Mouse (Mus musculus) lung, embryonic 16.5 days (tissue): ENCODE measurements around the gene Pecam1. TPM values are rescaled to one million over a fixed set of nuclear protein-coding genes. Genes with fewer than 3 reads are reported as not detected.
"Not testable (repeated sequence)": the region's sequence is repeated elsewhere in the genome, so short reads cannot be mapped to it uniquely, and the experiment has no call there.

Experiments
- ATAC-seq: fragments of 200-750 bp; cut with Nextera tagmentation; 2 replicates; pipeline ENCODE4 v1.8.0; 2017; ENCODE audit warnings: low read depth, mild to moderate bottlenecking, moderate library complexity
- H3K27ac ChIP-seq: fragments of 300-500 bp; sonication (generic); 2 replicates; pipeline ENCODE4 v1.5.1; 2014; ENCODE audit warnings: mild to moderate bottlenecking, control low read depth, low read length
- H3K27me3 ChIP-seq: fragments of 300-500 bp; sonication (generic); 2 replicates; pipeline ENCODE4 v1.6.1; 2014; ENCODE audit warnings: low read depth, low read length, mixed read lengths; ENCODE audit not compliant: control insufficient read depth, insufficient read depth
- H3K36me3 ChIP-seq: fragments of 300-500 bp; sonication (generic); 2 replicates; pipeline ENCODE4 v1.6.1; 2014; ENCODE audit warnings: low read length; ENCODE audit not compliant: control insufficient read depth, insufficient read depth
- H3K4me1 ChIP-seq: fragments of 300-500 bp; sonication (generic); replicated peaks from 2 replicates; pipeline ENCODE4 v1.6.1; 2014; ENCODE audit warnings: low read length, mixed read lengths; ENCODE audit not compliant: control insufficient read depth, insufficient read depth
- H3K4me2 ChIP-seq: fragments of 300-500 bp; sonication (generic); 2 replicates; pipeline ENCODE4 v1.6.1; 2014; ENCODE audit warnings: low read depth, low read length, control low read depth
- H3K4me3 ChIP-seq: fragments of 300-500 bp; sonication (generic); 2 replicates; pipeline ENCODE4 v1.5.1; 2014; ENCODE audit warnings: mild to moderate bottlenecking, low read length, control low read depth
- H3K9ac ChIP-seq: fragments of 300-500 bp; sonication (generic); 2 replicates; pipeline ENCODE4 v1.6.1; 2014; ENCODE audit warnings: low read length, control low read depth
- H3K9me3 ChIP-seq: fragments of 300-500 bp; sonication (generic); 2 replicates; pipeline ENCODE4 v1.6.1; 2016; ENCODE audit warnings: low read length; ENCODE audit not compliant: control insufficient read depth
- WGBS: fragments of 180-500 bp; shearing (Covaris S2); extraction: QIAGEN DNeasy Blood & Tissue Kit; methylation state at CpG from one replicate; pipeline ENCODE4 v1.1.7; 2014; 5-methylcytosine and 5-hydroxymethylcytosine counted together
- polyA plus RNA-seq: library from polyadenylated mRNA; unstranded; fragments of >200 nt; fragmentation: Nextera tagmentation; extraction: Ambion mirVana; gene quantifications from 2 replicates; pipeline ENCODE4 v1.2.1, GENCODE M21; 2015

Gene Pecam1
- polyA plus RNA-seq, 1 experiment from 2014 or later = 151 TPM

DNA sequence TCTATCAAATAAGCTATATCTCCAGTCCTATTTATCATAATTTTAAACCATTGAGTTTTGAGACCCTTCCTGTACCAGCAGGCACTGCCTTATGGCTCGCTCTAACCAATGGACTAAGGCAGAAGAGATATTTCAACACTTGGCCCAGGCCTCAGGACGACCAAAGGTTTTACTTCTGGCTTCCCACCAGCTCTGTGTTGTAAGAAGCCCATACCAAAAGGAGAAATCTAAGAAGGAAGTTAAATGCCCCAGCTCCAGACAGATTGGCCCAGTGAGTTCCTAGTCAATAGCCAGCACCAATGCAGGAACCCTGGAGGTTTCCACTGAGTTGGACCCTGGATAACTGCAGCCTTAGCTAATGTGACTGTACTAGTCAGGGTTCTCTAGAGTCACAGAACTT, 126.8 kb downstream of the Pecam1 start:
- 68% methylated on average over 2 of the region's 2 CpGs for WGBS
- Histone ChIP-seq H3K27me3 (no peaks in the 10 kb centered on the region), H3K36me3 (no peaks in the 10 kb centered on the region), H3K4me1 (no peaks in the 10 kb centered on the region), H3K9me3 (no peaks in the 10 kb centered on the region), H3K9ac (no peak overlapping the region), H3K4me3 (no peak overlapping the region), H3K4me2 (no peak overlapping the region), H3K27ac (no peak overlapping the region)
- ATAC-seq = no peak

DNA sequence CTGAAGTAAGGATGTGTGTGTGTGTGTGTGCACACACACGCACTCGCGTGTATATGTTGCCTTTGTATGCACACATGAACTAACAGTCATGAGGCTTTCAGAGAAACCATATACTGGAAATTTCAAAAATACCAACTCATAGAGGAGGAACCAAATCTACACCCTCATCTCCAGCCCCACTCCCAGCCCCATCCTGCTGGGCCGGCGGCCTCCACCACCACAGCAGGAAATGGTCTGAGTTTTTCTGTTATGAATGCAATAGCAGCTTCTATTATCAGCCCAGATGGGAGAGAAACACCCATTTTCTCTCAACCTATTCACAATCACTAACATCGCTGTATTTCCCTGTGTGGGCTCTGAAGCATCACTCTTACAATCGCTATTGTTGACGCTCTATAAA, 128.4 kb downstream of the Pecam1 start:
- Histone ChIP-seq H3K36me3 (no peaks in the 10 kb centered on the region), H3K9me3 (no peaks in the 10 kb centered on the region), H3K4me3 (no peak overlapping the region), H3K27ac (no peak overlapping the region), H3K9ac (no peak overlapping the region), H3K4me1 (no peaks in the 10 kb centered on the region), H3K4me2 (no peak overlapping the region), H3K27me3 (no peaks in the 10 kb centered on the region)
- no peak for ATAC-seq
- WGBS = 69% methylated on average over 8 of the region's 8 CpGs

DNA sequence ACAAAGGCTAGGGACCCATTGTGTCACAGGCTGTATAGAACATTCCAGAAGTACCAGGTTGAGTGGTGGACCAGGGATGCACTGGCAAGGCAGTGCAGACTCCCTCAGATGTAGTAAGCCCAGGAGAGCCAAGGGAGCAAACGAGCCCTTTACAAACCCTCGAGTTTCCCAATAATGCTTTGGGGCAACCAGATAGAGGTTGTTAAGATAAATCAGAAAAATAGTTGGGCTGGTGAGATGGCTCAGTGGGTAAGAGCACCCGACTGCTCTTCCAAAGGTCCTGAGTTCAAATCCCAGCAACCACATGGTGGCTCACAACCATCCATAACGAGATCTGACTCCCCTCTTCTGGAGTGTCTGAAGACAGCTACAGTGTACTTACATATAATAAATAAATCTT, 131.7 kb downstream of the Pecam1 start:
- WGBS = 82% methylated on average over 3 of the region's 4 CpGs
- ATAC-seq, H3K4me1 ChIP-seq, H3K9me3 ChIP-seq, H3K36me3 ChIP-seq, H3K27me3 ChIP-seq, H3K9ac ChIP-seq, H3K4me3 ChIP-seq, H3K27ac ChIP-seq, H3K4me2 ChIP-seq: not testable (repeated sequence)

DNA sequence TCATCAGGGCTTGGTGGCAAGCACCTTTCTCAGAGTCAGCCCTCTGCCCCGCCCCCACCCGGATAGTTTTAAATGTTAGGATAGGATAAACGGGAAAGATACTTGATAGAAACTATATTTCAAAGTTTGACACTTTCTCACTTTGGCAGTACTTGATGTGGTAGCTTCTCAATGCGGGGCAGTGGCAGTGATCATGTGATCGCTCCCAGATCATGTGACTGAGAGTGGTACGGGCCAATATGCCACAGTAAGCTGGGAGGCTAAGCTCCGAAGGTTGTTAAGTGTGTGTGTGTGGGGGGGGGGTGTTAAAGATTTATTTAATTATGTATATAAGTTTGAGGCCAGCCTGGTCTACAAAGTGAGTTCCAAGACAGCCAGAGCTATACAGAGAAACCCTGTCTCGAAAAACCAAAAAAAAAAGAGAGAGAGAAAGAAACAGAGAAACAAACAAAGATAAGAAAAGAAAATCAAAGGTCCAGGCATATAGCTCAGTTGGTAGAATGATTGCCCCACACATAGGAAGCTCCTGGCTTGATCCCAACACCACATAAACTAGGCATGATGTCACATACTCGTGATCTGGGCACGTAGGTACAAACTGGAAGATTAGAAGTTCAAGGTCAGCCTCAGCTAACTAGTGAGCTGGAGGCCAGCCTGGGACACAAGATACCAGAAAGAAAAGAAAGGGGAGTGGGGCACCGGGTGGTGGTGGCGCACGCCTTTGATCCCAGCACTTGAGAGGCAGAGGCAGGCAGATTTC, 132.4 kb downstream of the Pecam1 start:
- H3K9me3 ChIP-seq = no peaks in the 10 kb centered on the region
- no peak overlapping the region for H3K9ac ChIP-seq
- H3K36me3 ChIP-seq = no peaks in the 10 kb centered on the region
- H3K27ac ChIP-seq = no peak overlapping the region
- no peak overlapping the region for H3K4me3 ChIP-seq
- 65% methylated on average over 13 of the region's 13 CpGs for WGBS
- H3K4me1 ChIP-seq = peaks cover 7% of the 10 kb centered on the region; the same call in 1 of the 2 replicates
- no peaks in the 10 kb centered on the region for H3K27me3 ChIP-seq
- no peak overlapping the region for H3K4me2 ChIP-seq
- ATAC-seq = no peak

DNA sequence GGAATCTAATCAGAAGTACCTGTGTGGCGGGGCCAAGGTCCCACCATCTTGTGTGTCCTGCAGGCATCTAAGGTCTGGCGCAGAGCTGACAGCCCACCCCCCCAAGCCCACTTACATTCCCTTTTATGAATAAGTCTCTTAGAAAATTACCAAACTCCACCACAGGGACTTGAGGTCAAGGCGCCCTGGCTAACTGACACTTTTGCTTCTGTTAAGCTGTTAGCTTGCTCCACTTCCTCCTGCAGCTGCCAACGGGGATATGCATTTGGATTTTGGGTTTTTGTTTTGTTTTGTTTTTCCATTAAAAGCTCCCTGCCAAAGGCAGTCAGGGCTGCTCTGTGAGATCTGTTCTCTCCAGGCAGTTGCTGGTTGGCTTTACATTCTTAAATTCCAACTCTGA, 134.9 kb downstream of the Pecam1 start:
- Histone ChIP-seq H3K4me1 (peaks cover 15% of the 10 kb centered on the region), H3K4me3 (no peak overlapping the region), H3K9me3 (no peaks in the 10 kb centered on the region), H3K27me3 (no peaks in the 10 kb centered on the region), H3K36me3 (no peaks in the 10 kb centered on the region), H3K27ac (no peak overlapping the region), H3K4me2 (no peak overlapping the region), H3K9ac (no peak overlapping the region)
- WGBS = 69% methylated on average over 4 of the region's 4 CpGs
- no peak for ATAC-seq

DNA sequence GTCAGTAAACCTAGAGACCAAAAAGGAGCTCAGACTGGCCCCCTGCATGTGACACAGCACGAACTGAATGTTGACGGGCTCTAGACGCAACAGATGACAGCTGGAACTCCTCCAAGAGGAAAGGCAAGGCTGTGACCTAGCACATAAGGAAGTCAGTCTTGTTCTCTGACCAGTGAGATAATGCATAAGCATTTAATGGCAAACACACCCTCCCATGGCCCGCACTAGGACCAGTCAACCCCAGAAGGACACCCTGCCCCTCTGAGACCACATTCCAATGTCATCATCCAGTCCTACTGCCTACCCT, 136.1 kb downstream of the Pecam1 start:
- Histone ChIP-seq H3K9ac (no peak overlapping the region), H3K27me3 (no peaks in the 10 kb centered on the region), H3K9me3 (no peaks in the 10 kb centered on the region), H3K4me1 (peaks cover 15% of the 10 kb centered on the region), H3K27ac (no peak overlapping the region), H3K4me3 (no peak overlapping the region), H3K36me3 (no peaks in the 10 kb centered on the region), H3K4me2 (no peak overlapping the region)
- no peak for ATAC-seq
- 40% methylated on average over 4 of the region's 4 CpGs for WGBS

DNA sequence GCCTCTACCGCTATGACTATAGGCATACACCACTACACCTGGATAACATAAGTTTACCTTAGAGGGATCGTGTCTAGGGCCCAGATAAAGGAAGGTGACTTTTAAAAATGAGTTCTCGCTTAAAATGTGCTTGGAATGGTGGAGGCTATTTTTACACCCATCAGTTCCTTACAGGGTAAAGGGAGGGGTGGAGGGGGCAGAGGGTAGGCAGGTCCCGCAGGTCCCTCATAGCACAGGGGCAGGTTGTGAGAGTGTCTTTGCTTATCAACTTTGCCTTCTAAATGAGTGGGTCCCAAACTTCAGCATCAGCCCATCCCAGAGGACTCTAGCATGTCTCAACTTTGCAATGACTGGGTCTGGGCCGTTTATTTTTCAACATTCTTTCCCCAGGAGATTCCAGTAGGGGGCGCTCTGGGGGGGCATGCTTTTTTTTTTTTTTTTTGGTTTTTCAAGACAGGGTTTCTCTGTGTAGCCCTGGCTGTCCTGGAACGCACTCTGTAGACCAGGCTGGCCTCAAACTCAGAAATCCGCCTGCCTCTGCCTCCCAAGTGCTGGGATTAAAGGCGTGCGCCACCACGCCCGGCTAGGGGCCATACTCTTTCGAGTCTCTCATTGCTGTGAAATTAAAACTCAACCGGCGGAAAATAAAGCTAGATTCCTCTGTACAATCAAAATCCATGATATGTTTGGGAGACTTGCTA, 136.6 kb downstream of the Pecam1 start:
- Histone ChIP-seq H3K4me2 (peak overlapping the region; percentile 54), H3K27ac (peak overlapping the region; percentile 82), H3K27me3 (no peaks in the 10 kb centered on the region), H3K4me3 (peak overlapping the region; percentile 100), H3K4me1 (peaks cover 15% of the 10 kb centered on the region), H3K9ac (peak overlapping the region; percentile 60), H3K36me3 (no peaks in the 10 kb centered on the region), H3K9me3 (no peaks in the 10 kb centered on the region)
- WGBS = 55% methylated on average over 14 of the region's 15 CpGs
- ATAC-seq = no peak

DNA sequence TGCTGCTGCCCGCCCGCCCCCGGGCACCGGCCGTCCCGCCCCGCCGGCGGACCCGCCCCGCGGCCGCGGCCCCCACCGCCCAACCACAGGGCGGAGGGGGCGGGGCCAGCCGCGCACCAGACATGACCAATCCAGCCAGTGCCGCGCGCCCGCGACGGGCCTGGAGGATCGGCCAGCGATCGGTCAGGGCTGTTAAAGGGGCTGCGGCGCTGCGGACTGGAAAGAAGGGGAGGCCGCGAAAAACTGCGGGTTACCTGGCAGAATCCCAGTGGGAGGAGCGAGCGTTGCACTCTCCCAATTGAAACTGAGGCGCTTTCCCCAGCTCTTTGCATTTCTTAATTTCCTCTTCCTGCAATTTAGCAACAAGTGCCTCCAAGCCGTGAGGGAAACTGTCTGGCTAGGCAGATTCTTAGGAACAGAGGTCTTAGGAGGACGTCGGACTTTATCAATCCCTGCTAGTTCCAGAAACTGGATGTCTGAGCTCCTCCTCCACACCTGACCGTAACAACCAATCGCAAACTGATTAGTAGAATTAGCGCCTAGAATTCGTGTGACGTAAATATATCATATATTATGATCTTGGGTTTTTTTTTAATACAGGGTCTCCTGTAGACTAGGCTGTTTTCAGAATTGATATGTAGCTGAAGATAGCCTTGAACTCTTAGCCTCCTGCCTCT, 137.3 kb downstream of the Pecam1 start, which contains the start of gene Tex2:
Gene Tex2 (minus strand): TSS at position 463 of the 677 bp plus-strand sequence.
- peak; percentile 95 for ATAC-seq
- peak within 1 kb of the TSS; percentile 89 for H3K27ac ChIP-seq
- H3K4me2 ChIP-seq = peak within 1 kb of the TSS; percentile 93
- no peaks in the 10 kb centered on the region for H3K27me3 ChIP-seq
- no peaks in the 10 kb centered on the region for H3K9me3 ChIP-seq
- no peaks in the 10 kb centered on the region for H3K36me3 ChIP-seq
- H3K9ac ChIP-seq = peak within 1 kb of the TSS; percentile 96
- WGBS = under 1% methylated on average over 31 of the region's 45 CpGs
- H3K4me3 ChIP-seq = peak within 1 kb of the TSS; percentile 100
- peaks cover 15% of the 10 kb centered on the region for H3K4me1 ChIP-seq

DNA sequence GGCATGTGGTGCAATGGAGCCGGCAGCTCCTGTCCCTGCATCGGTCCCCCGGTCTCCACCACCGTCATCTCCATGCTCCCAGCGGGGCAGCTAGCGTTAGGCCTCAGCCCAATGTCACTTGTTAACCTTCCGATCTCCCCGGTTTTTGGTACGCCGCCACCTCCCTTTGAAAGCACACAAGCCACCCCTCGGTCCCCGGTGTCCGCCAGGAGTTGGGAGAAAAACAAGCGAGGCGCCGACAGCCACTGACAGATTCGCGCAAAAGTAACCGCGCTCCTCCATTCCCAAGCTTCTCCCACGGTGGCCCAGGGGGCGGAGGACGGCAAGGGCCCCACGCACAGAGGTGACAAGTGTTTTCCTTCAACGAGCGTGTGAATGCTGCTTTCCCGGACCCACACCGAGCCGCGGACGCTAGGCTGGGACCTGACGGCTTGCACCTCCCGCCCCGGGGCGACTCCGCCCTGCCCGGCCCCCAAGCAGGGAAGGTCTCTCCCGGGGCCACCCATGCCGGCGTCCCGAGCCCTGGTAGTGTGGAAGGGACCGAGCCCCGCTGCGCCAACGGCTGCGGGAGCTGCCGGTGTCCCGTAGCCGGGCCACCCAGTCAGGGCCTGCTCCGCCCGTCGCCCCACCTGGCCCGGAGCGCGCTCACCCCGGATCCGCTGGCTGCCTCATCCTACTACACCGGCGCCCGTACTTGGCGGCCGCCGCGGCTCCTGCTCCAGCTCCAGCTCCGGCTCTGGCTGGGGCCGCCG, 138.0 kb downstream of the Pecam1 start:
- ATAC-seq = peak; percentile 65
- Histone ChIP-seq H3K4me3 (peak overlapping the region; percentile 100), H3K36me3 (no peaks in the 10 kb centered on the region), H3K9ac (peak overlapping the region; percentile 96), H3K4me2 (peak overlapping the region; percentile 93), H3K27me3 (no peaks in the 10 kb centered on the region), H3K4me1 (peaks cover 15% of the 10 kb centered on the region), H3K27ac (peak overlapping the region; percentile 89), H3K9me3 (no peaks in the 10 kb centered on the region)
- WGBS = under 1% methylated on average over 65 of the region's 67 CpGs
